Mouse (Mus musculus) gastrocnemius, adult 2 months (tissue): Measurements from ENCODE around the gene Vac14. TPM values are rescaled to one million over a fixed set of nuclear protein-coding genes. Genes with fewer than 3 reads are reported as not detected.

Source experiments
- DNase-seq: peaks from one replicate; pipeline ENCODE4 v3.0.0; 2022
- H3K27ac ChIP-seq: fragments of 200-600 bp; 2 replicates; pipeline ENCODE4 v1.8.1; 2022; ENCODE audit warnings: mild to moderate bottlenecking
- H3K4me3 ChIP-seq: fragments of 200-600 bp; 2 replicates; pipeline ENCODE4 v1.8.1; 2022; ENCODE audit warnings: mild to moderate bottlenecking, moderate library complexity
- CTCF ChIP-seq: fragments of 200-600 bp; IDR thresholded peaks from 2 replicates; pipeline ENCODE4 v1.8.1; 2022; ENCODE audit warnings: antibody characterized with exemption, mild to moderate bottlenecking, moderate library complexity
- intact Hi-C: fragments of 180-260 bp; cut with DNase I; formaldehyde crosslinking; loops from one replicate; pipeline ENCODE4 v1.15.1; 2025
- total RNA-seq, 2 experiments: library from RNA; stranded (reverse); gene quantifications; 2 replicates each; pipeline ENCODE4 v1.2.3; 2021

Vac14 gene
- total RNA-seq, 2 experiments from 2014 or later, result 15.6 to 18.2 TPM

DNA sequence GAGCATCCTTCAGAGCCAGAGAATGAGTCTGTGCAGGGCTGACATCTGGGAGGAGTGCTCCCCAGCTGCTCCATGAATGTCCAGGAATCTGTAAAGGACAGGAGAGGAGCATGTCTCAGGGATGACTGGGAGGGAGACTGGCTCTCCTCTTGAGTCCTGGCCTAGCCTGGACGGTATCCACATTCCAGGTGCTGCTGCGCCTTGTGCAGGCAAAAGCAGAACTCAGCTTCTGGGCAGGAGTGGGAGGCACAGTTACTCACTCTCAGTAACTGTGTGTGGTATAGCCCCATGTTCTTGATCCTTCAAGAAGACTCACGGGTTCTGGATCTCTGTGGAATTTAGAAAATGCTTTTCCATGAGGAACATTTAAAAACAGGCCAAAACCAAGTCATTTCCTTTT is 11.7 kb downstream of the Vac14 start:
- intact Hi-C loops, result no loop called here
- H3K27ac ChIP-seq, result peak overlapping the region; percentile 78; the same call in 1 of the 2 replicates

DNA sequence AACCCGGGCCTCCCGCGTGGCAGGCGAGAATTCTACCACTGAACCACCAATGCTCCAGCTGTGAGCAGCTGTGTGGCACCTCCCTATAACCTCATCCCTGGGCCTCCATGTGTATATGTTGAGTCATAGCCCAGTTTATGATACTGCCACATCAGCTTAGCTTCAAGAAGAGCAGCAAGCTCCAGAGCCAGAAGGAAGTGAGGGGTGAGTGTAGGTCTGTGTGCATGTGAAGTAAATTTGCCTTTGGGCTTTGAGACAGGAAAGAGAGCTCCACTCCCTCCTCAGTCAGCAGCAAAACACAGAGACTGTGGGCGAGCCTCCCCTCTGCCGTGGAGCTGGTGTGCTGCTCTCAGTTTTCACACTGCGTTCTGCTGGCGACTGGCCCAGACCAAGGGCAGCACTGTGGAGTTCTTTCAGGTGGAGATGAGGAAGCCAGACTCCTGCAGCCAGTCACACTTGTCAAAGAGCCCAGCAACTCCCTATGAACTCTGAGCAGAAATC is 12.2 kb downstream of the Vac14 start:
- TF ChIP-seq CTCF, result no peak
- H3K4me3 ChIP-seq, result peak overlapping the region; percentile 38
- intact Hi-C loops, result no loop called here
- peak overlapping the region; percentile 78 for H3K27ac ChIP-seq
- DNase-seq, result peak; percentile 89

More for the DNA sequence above, 11.7 kb downstream of the Vac14 start:
- no peak for TF ChIP-seq CTCF
- DNase-seq, result no peak
- H3K4me3 ChIP-seq, result no peak overlapping the region

DNA sequence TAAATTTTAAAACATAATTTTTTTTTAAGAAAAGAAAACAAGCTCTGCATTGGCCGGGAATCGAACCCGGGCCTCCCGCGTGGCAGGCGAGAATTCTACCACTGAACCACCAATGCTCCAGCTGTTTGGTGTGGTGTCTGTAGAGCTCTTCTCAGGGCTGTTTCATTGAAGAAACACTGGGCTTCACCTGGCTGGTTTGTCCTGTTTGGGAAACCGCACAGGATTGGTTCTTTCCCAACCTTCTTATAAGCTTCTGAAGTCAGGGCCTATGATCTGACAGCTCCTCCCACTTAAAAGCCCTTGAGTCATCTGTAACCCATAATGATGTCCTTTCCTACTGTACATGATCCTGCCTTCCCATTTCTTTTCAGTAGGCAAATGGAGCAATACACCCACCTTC is 12.8 kb downstream of the Vac14 start:
- Histone ChIP-seq H3K4me3 (no peak overlapping the region; the same call in 1 of the 2 replicates), H3K27ac (peak overlapping the region; percentile 78)
- no peak for DNase-seq
- intact Hi-C loops, result no loop called here
- no peak for TF ChIP-seq CTCF

DNA sequence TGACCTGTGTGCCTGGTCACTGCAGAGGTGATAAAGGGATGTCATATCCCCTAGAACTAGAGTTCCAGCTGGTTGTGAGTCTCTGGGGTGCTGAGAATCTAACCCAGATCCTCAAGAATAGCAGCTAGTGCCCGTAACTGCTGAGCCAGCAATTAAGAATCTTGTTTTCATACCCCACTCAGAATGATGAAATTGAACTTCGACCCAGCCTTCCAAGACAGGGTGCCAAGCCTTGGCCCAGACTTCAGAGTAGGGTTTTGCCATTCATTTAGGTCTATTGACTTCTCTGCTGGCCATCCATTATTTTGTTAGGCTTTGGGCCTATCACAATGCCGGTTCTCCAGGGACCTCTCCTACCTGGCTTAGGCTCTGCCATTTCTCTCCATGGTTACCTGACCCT is 15.4 kb downstream of the Vac14 start:
- DNase-seq, result no peak

DNA sequence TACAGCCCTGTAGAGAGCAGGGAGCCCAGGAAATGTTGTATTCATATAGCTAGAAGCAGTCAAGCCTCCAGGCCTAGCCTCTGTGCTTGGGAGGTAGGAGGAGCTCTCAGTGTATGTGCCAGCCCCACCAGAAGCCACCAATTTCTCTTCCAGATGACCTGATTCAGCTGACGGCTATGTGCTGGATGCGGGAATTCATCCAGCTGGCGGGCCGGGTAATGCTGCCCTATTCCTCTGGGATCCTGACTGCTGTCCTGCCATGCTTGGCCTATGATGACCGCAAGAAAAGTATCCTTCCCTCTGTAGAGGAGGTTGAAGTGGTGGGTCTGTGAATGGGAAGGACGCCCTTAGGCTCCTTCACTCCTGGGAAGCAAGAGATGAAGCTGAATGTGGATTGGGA is 17.8 kb downstream of the Vac14 start:
- intact Hi-C loops, result no loop called here
- H3K4me3 ChIP-seq, result no peak overlapping the region
- DNase-seq, result peak; percentile 72

More for the DNA sequence above, 15.4 kb downstream of the Vac14 start:
- intact Hi-C loops, result no loop called here
- TF ChIP-seq CTCF, result no peak
- H3K27ac ChIP-seq, result no peak overlapping the region
- no peak overlapping the region for H3K4me3 ChIP-seq

DNA sequence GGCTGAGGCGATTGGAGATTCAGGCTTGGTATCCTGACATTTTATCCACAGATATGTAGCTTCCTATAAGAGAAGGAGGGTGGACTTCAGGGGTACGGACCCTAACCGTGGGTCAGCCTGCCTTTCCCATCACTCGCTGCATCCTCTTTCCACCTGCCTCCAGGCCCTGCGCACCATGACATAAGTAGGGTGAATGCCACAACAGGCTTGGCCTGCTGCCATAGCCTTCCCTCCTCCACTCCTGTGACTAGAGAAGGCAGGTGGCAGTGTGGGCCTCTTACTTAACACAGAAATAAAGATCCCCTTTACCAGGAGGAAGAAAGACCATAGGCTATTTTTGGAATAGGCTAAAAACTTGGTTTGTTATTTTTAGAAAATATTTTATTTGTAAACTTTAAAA is 23.9 kb downstream of the Vac14 start:
- DNase-seq, result peak; percentile 60
- TF ChIP-seq CTCF, result no peak
- intact Hi-C loops, result no loop called here
- Histone ChIP-seq H3K4me3 (no peak overlapping the region), H3K27ac (peak overlapping the region; percentile 9; the same call in 1 of the 2 replicates)

More for the DNA sequence above, 17.8 kb downstream of the Vac14 start:
- no peak for TF ChIP-seq CTCF
- H3K27ac ChIP-seq, result peak overlapping the region; percentile 32; the same call in 1 of the 2 replicates

DNA sequence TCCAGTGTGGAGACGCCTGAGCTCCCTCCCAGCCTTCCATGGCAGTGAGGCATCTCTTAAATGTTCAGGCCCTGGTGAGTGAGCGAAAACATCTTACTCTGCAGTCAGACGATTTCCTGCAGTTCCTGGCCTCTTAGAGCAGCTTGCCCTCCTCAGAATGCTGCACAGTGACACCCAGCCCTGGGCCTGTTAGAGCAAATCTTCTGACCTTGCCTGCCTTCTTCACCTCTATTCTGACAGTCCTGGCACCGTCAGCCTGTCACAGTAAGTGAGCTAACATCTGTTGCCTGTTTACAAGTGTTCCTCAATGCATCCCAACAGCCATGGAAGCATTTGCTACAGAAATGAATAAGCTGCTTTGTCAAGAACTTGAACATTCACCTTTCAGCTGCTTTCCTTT is 24.8 kb downstream of the Vac14 start:
- Histone ChIP-seq H3K27ac (peak overlapping the region; percentile 9; the same call in 1 of the 2 replicates), H3K4me3 (no peak overlapping the region)
- TF ChIP-seq CTCF, result no peak
- no peak for DNase-seq
- intact Hi-C loops, result no loop called here

DNA sequence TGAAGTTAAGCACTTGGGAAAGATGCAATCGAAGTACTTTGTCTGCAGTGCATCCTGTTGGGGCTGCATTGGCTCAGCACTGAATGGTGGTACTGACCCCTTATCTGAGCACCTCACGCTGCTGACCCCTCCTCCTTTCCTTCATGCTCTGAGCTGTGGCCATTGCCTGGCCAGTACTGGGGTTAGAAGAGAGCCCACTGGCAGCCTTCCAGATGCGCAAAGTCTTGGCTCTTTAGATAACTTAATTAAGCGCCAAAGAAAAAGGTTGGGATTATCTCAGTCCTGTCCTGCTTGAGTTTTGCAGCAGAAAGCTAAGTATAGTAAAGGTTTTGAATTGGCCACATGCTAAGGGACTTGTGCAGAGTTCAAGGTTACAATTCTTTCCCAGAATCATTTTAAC is 26.0 kb downstream of the Vac14 start:
- intact Hi-C loops, result no loop called here
- no peak for TF ChIP-seq CTCF

DNA sequence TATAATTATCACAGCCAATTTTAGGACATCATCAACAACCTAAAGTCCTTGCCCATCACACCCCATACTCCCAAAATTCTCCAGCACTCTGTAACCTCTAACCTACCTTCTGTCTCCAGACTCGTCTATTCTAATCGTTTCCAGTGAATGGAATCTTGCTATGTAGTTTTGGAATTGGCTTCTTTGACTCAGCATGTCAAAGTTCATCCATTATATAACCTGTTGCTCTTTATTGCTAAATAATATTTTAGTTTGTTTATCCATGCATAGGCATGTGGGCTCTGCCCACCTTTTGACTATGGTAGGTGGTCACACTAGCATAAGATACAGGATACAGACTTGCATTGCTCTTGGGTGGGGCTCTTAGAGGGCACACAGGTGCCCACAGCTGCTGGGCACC is 26.5 kb downstream of the Vac14 start:
- intact Hi-C loops, result loop anchor here (5.0 kb wide), 1 partner anchor 202 kb away; the partner anchor contains the start of genes Cog4 and Sf3b3
- TF ChIP-seq CTCF, result no peak
- no peak overlapping the region for H3K4me3 ChIP-seq
- no peak overlapping the region for H3K27ac ChIP-seq
- DNase-seq, result no peak

More for the DNA sequence above, 26.0 kb downstream of the Vac14 start:
- no peak for DNase-seq
- no peak overlapping the region for H3K27ac ChIP-seq
- no peak overlapping the region for H3K4me3 ChIP-seq

DNA sequence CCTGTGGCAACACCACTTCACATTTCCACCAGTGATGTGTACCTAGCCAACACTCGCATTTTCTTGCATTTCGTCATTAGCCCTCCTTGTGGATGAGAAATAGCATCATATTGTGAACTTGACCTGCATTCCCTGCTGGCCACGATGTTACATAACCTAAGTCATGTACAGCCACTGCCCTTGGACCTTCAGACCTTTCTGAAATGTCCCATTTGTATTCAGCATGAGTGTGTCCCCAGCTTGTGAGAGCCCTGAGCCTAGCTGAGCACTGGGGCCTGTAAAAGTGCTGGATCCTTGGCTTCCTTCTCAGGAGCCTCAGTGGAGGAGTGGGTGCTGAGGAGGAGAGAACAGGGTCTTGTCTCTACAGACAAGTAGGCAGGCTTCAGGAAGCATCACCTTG is 27.0 kb downstream of the Vac14 start:
- DNase-seq, result no peak
- intact Hi-C loops, result loop anchor here (5.0 kb wide), 1 partner anchor 202 kb away; the partner anchor contains the start of genes Cog4 and Sf3b3
- Histone ChIP-seq H3K4me3 (no peak overlapping the region), H3K27ac (no peak overlapping the region)
- TF ChIP-seq CTCF, result no peak

DNA sequence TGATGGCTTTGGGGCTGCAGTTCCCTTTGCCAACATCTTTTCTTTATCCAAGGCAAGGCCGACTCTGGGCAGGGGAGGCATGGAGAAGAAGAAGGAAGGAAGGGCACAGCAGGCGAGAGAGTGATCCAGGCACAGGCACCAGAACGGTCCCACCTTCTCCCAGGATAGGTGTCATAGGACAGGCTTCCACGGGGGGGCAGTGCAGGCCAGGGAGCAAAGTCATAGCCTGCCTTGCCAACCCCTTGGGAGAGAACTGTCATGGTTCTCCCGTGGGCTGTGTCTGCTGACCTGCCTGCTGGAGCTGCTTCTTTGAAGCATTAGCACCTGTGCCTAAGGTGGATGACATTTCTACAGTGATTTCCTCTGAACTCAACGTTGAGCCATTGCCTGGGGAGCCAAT is 27.7 kb downstream of the Vac14 start:
- Histone ChIP-seq H3K4me3 (no peak overlapping the region), H3K27ac (peak overlapping the region; percentile 16; the same call in 1 of the 2 replicates)
- TF ChIP-seq CTCF, result peak; percentile 97
- peak; percentile 89 for DNase-seq
- intact Hi-C loops, result loop anchor here (1.0 to 5.0 kb wide), 2 partner anchors 81 to 201 kb away; partner anchors contain the start of genes Cog4 and Sf3b3

DNA sequence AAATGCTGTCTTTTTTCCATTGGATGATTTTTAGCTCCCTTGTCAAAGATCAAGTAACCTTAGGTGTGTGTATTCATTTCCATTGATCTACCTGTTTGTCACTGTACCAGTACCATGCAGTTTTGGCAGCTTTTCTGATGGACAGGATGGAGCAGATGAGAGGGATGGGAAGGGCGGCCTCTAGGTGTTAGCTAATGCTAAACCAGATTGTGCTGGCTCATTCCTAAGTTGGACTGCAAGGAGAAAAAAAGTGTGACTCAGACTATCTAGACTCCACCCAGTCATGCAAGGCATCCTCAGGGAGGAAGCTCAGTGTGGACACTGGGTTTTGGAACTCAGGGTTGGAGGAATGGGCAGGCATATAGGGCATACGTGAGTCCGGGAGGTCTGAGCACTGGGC is 30.2 kb downstream of the Vac14 start:
- no peak overlapping the region for H3K4me3 ChIP-seq
- DNase-seq, result no peak
- no peak overlapping the region for H3K27ac ChIP-seq
- TF ChIP-seq CTCF, result no peak
- intact Hi-C loops, result loop anchor here (5.0 kb wide), 1 partner anchor 199 kb away; the partner anchor contains the start of genes Cog4 and Sf3b3

DNA sequence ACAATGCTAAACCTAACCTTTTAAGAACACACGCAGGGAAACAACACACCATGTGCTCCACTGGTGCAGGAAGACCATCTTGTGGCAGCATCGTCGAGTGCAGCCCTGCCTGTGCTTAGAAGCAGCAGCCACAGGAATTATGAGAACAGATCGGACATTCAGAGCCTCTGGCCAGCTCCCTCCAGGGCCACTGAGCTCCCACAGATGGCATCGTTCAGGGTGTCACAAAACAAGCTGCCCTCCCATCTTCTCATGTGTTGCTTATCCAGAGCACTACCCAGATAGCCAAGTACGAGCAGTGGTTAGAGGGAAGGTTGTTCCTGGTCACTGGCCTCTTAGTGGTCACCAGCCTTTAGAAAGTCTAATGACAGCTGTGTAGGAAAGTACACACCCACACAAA is 30.9 kb downstream of the Vac14 start:
- Histone ChIP-seq H3K4me3 (no peak overlapping the region), H3K27ac (no peak overlapping the region)
- intact Hi-C loops, result loop anchor here (5.0 kb wide), 1 partner anchor 198 kb away; the partner anchor contains the start of genes Cog4 and Sf3b3
- DNase-seq, result no peak
- no peak for TF ChIP-seq CTCF

DNA sequence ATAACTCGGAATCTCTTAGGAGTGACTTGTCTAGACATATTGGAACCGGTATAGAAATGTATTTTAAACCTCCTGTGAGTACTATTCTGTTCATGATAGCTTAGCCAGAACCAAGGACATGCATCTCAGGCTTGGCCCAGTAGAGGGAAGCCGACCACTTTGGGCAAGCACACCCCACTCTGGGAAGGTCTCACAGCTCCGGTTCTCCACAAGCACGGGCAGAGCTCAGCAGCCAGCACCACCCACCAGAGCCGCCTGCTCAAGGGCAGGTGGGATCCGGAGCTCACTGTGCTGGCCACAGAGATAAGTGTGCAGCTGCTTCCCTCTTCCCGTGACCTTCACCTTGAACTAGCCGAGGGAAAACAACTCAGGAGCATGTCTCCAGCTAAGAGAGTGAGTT is 32.5 kb downstream of the Vac14 start:
- TF ChIP-seq CTCF, result no peak
- intact Hi-C loops, result no loop called here
- no peak overlapping the region for H3K4me3 ChIP-seq
- H3K27ac ChIP-seq, result peak overlapping the region; percentile 46; the same call in 1 of the 2 replicates
- peak; percentile 37 for DNase-seq
